Mouse (Mus musculus) ES-Bruce4 (cell line): ENCODE results near the gene Arhgap8. TPM values are rescaled to one million over a fixed set of nuclear protein-coding genes. Genes with fewer than 3 reads are reported as not detected.

Experiments used
- H3K27ac ChIP-seq: 2 replicates; pipeline ENCODE4 v1.5.1; 2012; ENCODE audit warnings: low read length, inconsistent platforms; ENCODE audit not compliant: insufficient read depth
- H3K27me3 ChIP-seq: 2 replicates; pipeline ENCODE4 v1.6.1; 2012; ENCODE audit warnings: mild to moderate bottlenecking, low read length, inconsistent platforms; ENCODE audit not compliant: control insufficient read depth, poor library complexity, insufficient read depth, severe bottlenecking
- H3K36me3 ChIP-seq: 2 replicates; pipeline ENCODE4 v1.6.1; 2012; ENCODE audit warnings: inconsistent platforms, mild to moderate bottlenecking, low read length, moderate library complexity; ENCODE audit not compliant: control insufficient read depth, poor library complexity, insufficient read depth, severe bottlenecking
- H3K4me1 ChIP-seq: one replicate; pipeline ENCODE4 v1.8.1; 2011; ENCODE audit warnings: low read length; ENCODE audit not compliant: control insufficient read depth, insufficient read depth
- H3K4me3 ChIP-seq: 2 replicates; pipeline ENCODE4 v1.5.1; 2011; ENCODE audit warnings: low read depth, mild to moderate bottlenecking, low read length
- H3K9ac ChIP-seq: 2 replicates; pipeline ENCODE4 v1.6.1; 2012; ENCODE audit warnings: low read depth, mild to moderate bottlenecking, inconsistent platforms; ENCODE audit not compliant: poor library complexity, severe bottlenecking
- H3K9me3 ChIP-seq: replicated peaks from 2 replicates; pipeline ENCODE4 v1.6.1; 2012; ENCODE audit warnings: mild to moderate bottlenecking, low read length, inconsistent platforms; ENCODE audit not compliant: control insufficient read depth, poor library complexity, insufficient read depth, severe bottlenecking
- CTCF ChIP-seq: IDR thresholded peaks from one replicate; pipeline ENCODE4 v1.8.1; 2011; ENCODE audit warnings: low read depth, low read length
- EP300 ChIP-seq: IDR thresholded peaks from 2 replicates; pipeline ENCODE4 v1.6.1; 2011; ENCODE audit warnings: low read depth, low read length; ENCODE audit not compliant: insufficient read depth
- POLR2A ChIP-seq: IDR thresholded peaks from one replicate; pipeline ENCODE4 v1.8.1; 2011; ENCODE audit warnings: low read length; ENCODE audit not compliant: insufficient read depth
- polyA plus RNA-seq: library from polyadenylated mRNA; stranded (reverse); fragments of >200 nt; gene quantifications from 2 replicates; pipeline ENCODE4 v1.2.4, GENCODE M21; 2011; ENCODE audit warnings: low read depth; ENCODE audit not compliant: missing spikeins, insufficient read depth, insufficient read length

The Arhgap8 gene
- polyA plus RNA-seq, result 41.1 and 43.9 TPM in 2 replicates

- no peaks in the 10 kb centered on the region for H3K36me3 ChIP-seq
- no peaks in the 10 kb centered on the region for H3K9me3 ChIP-seq
- peaks cover 6% of the 10 kb centered on the region for H3K4me1 ChIP-seq
- H3K9ac ChIP-seq, result peak within 1 kb of the TSS; percentile 35
- no peaks in the 10 kb centered on the region for H3K27me3 ChIP-seq
- peak within 1 kb of the TSS; percentile 58 for H3K4me3 ChIP-seq
- H3K27ac ChIP-seq, result peak within 1 kb of the TSS; percentile 35
- TF ChIP-seq POLR2A, result no peak
- TF ChIP-seq EP300, result peak; percentile 29; the same call in 1 of the 2 replicates
These were observed at the start of gene Arhgap8 for GRCm38 (mm10) chr15:84719791-84720190. Gene Arhgap8, plus strand, starts transcription at chr15:84720052.

- TF ChIP-seq CTCF (no peak), EP300 (no peak), POLR2A (no peak)
- no peak overlapping the region for H3K9ac ChIP-seq
- H3K27ac ChIP-seq, result no peak overlapping the region
- H3K36me3 ChIP-seq, result no peaks in the 10 kb centered on the region
- H3K4me3 ChIP-seq, result no peak overlapping the region
- H3K9me3 ChIP-seq, result no peaks in the 10 kb centered on the region
- H3K4me1 ChIP-seq, result peaks cover 7% of the 10 kb centered on the region
- no peaks in the 10 kb centered on the region for H3K27me3 ChIP-seq
These were observed 49.2 kb upstream of the Arhgap8 start for GRCm38 (mm10) chr15:84670657-84671055.

GRCm38 (mm10) chr15:84671401-84672307, 48.2 kb upstream of the Arhgap8 start:
- TF ChIP-seq CTCF, result peak; percentile 67
- TF ChIP-seq POLR2A, result no peak
- H3K9me3 ChIP-seq, result no peaks in the 10 kb centered on the region
- H3K27ac ChIP-seq, result no peak overlapping the region
- H3K27me3 ChIP-seq, result no peaks in the 10 kb centered on the region
- H3K9ac ChIP-seq, result no peak overlapping the region
- H3K4me3 ChIP-seq, result no peak overlapping the region
- peaks cover 5% of the 10 kb centered on the region for H3K4me1 ChIP-seq
- no peaks in the 10 kb centered on the region for H3K36me3 ChIP-seq

GRCm38 (mm10) chr15:84672308-84672615, 47.6 kb upstream of the Arhgap8 start:
- H3K9ac ChIP-seq, result no peak overlapping the region
- TF ChIP-seq EP300 (no peak), CTCF (no peak), POLR2A (no peak)
- no peaks in the 10 kb centered on the region for H3K9me3 ChIP-seq
- no peak overlapping the region for H3K4me3 ChIP-seq
- H3K27me3 ChIP-seq, result no peaks in the 10 kb centered on the region
- H3K27ac ChIP-seq, result no peak overlapping the region
- H3K36me3 ChIP-seq, result no peaks in the 10 kb centered on the region
- peaks cover 5% of the 10 kb centered on the region for H3K4me1 ChIP-seq

GRCm38 (mm10) chr15:84672616-84673015, 47.2 kb upstream of the Arhgap8 start:
- Histone ChIP-seq H3K9me3 (no peaks in the 10 kb centered on the region), H3K4me3 (no peak overlapping the region), H3K36me3 (no peaks in the 10 kb centered on the region), H3K9ac (no peak overlapping the region), H3K27me3 (no peaks in the 10 kb centered on the region), H3K27ac (no peak overlapping the region), H3K4me1 (peaks cover 3% of the 10 kb centered on the region)
- TF ChIP-seq POLR2A (no peak), CTCF (no peak), EP300 (no peak)

GRCm38 (mm10) chr15:84674329-84675067, 45.4 kb upstream of the Arhgap8 start:
- no peak overlapping the region for H3K27ac ChIP-seq
- no peaks in the 10 kb centered on the region for H3K27me3 ChIP-seq
- peaks cover 3% of the 10 kb centered on the region for H3K4me1 ChIP-seq
- H3K36me3 ChIP-seq, result no peaks in the 10 kb centered on the region
- no peaks in the 10 kb centered on the region for H3K9me3 ChIP-seq
- no peak for TF ChIP-seq EP300
- TF ChIP-seq CTCF, result peak; percentile 12
- H3K4me3 ChIP-seq, result no peak overlapping the region
- H3K9ac ChIP-seq, result no peak overlapping the region
